Mouse (Mus musculus): ENCODE data around the gene Tmem54.

- no peak for TF ChIP-seq CTCF (IDR thresholded peaks at IDR 0.05; ENCODE audit: borderline replicate concordance, insufficient read depth, low read depth, low read length)
- TF ChIP-seq POLR2A (IDR thresholded peaks at IDR 0.05; ENCODE audit: borderline replicate concordance, insufficient read depth, low read length), result no peak
Observed at GRCm38 (mm10) chr4:129161076-129161475, 55.7 kb downstream of the Tmem54 start.

Data from cerebellum, adult 2 months (tissue).